Mouse (Mus musculus) C2C12 (cell line): ENCODE data around the gene Hectd1.

ENCODE experiments used
- CEBPB ChIP-seq: IDR thresholded peaks from one replicate; pipeline ENCODE4 v1.6.1; 2011; ENCODE audit warnings: low read depth, mild to moderate bottlenecking, control low read depth, moderate library complexity
- CTCF ChIP-seq: IDR thresholded peaks from one replicate; pipeline ENCODE4 v1.5.1; 2011; ENCODE audit not compliant: control insufficient read depth, insufficient read depth, insufficient read length
- FOSL1 ChIP-seq: IDR thresholded peaks from one replicate; pipeline ENCODE4 v1.8.0; 2011; ENCODE audit warnings: mild to moderate bottlenecking, low read length; ENCODE audit not compliant: poor library complexity, insufficient read depth, severe bottlenecking
- MYOD1 ChIP-seq: IDR thresholded peaks from one replicate; pipeline ENCODE4 v1.6.1; 2011; ENCODE audit warnings: low read depth; ENCODE audit not compliant: control insufficient read depth, insufficient read length
- USF1 ChIP-seq: IDR thresholded peaks from one replicate; pipeline ENCODE4 v1.6.1; 2011; ENCODE audit warnings: low read depth, mild to moderate bottlenecking, control low read depth, moderate library complexity

DNA sequence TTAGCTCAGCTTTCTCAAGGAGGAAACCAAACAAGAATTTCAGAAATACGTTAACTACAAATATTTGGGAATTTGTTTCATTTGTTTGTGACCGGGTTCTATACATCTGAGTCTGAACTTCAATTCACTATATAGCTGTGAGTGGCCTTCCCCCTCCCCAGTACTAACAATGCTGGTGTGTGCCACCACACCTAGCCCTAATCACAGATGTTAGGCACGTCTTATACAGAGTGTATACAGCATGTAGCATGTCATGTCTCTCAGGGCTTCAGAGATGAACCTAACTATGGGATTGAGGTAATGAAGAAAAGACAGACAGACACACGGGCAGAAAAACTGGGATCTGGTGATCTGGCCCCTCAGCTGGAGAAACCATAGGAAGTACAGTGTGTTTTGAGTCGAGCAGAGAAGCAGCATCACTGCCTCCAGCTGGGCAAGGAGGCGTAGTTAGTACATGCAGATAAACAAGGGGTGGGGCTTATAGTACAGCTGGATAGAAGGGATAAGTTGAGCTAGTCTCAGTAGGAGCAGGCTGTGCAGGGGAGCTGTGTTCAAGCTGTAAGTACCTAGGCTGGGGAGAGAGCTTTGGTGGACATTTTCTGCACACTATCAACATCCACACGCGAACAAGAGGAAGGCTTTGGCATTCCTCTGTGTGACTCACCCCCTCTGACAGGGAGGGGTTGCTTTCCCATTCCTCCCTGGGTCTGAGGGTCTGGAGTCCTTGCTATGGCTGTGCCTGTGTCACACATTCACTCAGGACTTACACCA, 129.5 kb downstream of the Hectd1 start:
- TF ChIP-seq CTCF (no peak), FOSL1 (peak; percentile 16), MYOD1 (no peak), USF1 (no peak), CEBPB (no peak)
